Mouse (Mus musculus): ENCODE data around the gene Rad9a. TPM values are rescaled to one million over a fixed set of nuclear protein-coding genes. Genes with fewer than 3 reads are reported as not detected.

The Rad9a gene
- polyA plus RNA-seq, 2 experiments from 2014 or later: 63.6 to 83.6 TPM

DNA sequence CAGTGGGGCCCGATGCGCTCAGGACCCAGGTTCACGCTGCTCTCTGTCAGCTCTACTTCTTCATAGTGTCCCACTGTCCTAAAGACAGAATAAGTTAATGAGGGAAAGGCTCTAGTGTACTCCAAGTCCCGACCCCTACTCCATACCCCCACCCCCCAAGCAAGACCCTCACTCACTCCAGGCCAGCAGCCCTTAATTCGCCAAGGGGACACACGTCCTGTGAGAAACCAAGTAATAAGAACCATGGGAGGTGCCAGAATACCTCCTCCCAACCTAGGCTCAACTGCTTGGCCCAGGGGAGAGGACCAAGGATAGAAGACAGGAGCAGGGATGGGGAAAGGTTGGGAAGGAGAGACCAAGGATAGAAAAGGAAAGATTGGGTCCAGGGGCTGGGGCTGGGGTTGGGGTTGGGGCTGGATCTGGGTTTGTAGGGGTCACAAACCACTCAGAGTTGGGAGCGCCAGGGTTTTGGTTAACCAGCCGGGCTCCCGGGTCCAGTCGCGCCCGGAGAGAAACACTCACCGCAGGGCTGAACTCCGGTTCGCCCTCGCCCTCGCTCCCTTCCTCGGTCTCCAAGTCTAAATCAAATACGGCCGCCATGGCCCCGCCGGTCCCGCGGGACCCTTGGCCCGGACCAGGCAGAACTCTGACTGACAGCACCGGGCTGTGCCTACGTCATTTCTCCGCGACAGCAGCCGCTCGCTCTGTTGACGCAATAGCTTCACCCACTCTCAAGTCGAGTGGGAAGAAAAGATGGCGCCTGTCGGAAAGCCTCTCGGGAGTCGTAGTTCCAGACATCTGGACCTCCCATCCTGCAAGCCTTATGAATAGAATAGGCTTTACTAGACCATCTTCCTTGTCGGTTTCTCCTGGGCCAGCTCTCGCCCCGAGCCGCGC is 38.6 kb downstream of the Rad9a start, which contains the start of gene Rps6kb2:
Gene Rps6kb2 (minus strand): TSS at position 709 of the 897 bp plus-strand sequence.
- ATAC-seq: peak; percentile 98

DNA sequence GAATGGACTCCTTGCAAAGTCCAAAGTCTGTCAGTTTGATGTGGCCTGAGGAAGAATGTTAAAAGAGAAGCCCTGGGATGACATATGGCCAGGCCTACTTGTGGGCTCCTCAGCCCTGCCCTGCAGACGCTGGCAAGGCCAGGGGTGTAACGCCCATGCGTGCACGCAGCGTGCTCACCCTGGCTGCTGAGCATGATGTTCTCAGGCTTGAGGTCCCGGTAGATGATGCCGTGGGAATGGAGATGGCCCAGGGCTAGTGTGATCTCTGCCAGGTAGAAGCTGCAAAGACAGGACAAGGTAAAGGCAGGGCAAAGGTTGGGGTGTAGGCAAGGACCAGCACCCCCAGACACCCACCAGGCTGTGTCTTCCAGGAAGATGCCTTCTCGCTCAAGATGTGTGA is 42.4 kb downstream of the Rad9a start:
- no peak for ATAC-seq

DNA sequence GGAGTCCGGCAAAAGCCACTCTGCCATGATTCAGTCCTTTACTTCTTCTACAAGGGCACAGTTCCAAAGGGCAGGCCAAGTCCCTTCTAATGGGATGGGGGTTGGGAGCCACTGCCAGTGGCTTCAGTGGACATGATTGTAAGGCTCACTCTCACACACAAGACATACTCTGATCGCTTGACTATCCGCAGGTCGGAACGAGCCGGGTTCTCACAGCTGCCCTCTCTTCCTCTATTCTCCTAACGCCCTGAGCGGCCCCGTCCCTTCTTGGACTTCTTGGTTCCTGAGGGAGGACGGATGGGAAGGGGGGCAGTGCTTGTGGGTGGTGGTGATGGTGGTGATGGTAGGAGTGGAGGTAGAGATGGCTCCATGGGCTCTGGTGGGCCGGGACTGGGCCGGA is 44.7 kb downstream of the Rad9a start:
- no peak for ATAC-seq

DNA sequence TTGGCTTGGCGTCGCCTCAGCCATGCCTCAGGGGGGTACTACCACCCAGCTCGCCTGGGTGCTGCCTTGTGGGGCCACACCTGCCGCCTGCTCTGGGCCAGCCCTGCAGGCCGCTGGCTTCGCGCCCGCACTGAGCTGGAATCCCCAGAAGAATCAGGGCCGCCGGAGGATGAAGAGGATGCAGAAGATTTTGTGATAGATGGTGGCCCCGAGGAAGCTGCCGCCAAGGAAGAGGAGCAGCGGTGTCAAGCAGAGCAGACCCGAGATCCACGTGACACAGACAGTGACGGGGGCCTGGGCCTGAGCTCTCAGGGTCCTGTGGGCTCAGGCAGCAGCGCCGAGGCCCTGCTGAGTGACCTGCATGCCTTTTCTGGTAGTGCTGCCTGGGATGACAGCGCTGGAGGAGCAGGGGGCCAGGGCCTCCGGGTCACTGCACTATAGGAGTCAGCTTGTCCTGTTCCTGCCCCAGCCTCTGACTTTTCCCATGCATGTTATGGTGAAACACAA is 45.3 kb downstream of the Rad9a start:
- no peak for ATAC-seq

DNA sequence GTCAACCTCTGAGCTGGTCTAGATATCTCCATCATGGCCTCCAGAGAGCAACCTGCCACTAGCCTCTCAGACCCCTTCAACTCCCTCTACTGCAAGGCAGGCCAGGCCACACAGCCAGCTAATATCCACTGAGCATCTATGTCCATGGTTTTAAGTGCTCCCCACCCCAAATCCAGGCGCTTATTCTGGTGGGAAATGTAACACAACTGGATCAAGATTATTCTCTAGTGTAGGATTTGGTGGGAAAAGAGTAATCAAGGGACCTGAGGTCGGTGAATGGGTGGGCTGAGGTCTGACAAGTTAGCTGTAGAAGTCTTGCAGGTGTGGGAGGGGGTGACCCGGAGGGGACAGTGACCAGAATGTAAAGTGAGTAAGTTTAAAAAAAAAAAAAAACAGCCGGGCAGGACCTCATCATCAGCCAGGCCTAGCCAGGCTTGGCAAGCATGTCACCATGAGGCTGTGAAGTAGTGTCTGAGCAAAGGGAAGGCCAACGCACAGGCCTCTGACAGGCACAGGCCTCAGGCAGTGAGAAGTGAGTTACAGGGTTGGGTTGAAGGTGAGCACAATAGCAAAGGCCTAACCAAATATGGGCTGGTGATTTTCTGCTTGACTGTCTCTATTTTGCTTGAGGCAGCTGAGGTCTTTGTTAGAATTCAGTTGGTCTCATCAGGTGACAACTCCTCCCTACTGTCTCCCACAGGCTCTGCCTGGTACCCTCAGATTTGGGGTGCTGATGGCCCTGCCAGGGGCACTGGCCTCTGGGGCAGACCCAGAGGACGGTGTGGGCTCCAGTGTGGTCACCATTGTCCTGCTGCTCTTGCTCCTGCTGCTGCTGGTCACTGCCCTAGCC is 46.0 kb downstream of the Rad9a start:
- peak; percentile 36 for ATAC-seq

DNA sequence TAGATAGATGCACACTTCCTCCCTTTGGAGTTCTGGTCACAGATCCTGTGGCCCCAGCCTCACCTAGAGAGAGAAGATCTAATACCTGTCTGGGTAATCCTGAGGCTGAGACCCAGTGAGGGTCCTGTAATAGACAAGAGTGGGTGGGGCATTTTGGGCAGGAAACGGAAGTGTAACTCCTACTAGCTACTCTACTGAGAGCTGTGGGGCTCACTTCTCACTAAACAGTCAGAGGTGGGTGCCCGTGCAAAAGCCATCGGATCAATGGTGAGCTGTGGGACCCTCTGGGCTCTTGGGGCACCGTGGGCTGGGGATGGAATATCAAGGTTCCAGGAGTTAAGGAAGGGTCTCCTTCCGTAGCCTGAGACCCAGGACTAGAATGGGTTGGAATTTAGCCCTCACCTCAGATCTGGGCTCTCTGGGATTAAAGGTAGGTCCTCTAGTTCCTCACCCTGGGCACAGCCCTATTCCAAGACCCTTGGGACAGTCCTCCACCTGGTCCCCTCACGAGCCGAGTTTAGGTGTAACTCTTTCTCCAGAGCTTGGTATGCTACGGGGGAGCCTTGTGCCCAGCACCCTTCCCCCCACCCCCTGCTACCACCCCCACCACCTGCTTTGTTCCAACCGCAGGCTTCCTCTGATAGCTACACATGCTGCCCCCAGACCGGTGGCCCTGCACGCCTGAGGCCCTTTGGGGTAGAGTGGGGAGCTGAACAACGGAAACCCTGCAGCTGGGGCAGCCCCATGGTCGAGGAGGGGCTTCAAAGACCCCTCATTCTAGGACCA is 46.8 kb downstream of the Rad9a start:
- ATAC-seq: peak; percentile 84

DNA sequence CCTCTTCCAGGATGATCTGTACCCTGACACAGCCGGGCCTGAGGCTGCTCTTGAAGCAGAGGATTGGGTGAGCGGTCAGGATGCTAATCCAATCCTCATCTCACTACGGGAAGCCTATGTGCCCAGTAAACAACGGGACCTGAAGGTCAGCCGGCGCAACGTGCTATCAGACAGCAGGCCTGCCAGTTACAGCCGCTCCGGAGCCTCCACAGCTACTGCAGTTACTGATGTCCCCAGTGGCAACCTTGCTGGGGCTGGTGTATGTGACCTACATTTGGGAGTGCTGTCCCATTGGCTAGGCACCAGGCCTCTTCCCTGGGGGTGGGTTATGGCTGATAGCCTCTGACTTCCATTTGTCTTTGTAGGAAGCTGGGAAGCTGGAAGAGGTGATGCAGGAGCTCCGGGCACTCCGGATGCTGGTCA is 48.2 kb downstream of the Rad9a start, which contains the start of gene Ptprcap:
Gene Ptprcap (plus strand): TSS at position 373 of the 423 bp plus-strand sequence.
- no peak for ATAC-seq

DNA sequence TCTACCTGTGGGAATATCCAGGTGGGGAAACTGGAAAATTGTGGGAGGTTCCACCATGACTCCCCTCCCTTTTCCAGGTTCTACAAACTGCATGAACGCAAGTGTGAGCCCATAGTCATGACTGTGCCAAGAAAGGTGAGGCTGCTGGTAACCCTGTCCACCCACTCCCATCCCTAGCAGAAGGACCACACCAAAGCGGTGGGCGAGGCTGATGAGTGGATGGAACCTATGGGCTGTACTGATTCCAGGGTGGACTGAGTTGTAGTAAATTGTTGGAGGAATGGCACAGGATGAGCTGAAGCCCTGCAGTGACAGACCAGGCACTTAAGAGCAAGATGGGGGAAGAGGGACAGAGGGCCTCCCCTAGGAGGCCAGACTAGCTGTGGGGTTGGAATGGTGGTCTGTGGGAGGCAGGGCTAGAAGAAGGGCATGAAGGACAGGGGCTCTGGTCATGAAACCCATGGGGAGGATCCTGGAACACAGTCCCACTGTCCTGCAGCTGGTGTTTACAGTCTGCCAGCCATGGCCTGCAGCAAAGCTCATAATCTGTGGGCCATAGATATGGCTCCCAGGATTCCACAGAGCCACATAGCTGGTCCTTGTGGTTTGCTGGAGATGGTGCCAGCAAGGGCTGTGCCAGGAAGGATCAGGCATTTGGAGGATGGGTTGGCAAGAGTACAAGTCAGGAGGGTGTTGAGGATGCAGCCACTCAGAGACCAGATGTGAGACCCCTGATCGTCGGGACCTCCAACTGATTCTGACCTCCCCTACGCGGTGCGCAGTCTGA is 48.8 kb downstream of the Rad9a start:
- no peak for ATAC-seq

DNA sequence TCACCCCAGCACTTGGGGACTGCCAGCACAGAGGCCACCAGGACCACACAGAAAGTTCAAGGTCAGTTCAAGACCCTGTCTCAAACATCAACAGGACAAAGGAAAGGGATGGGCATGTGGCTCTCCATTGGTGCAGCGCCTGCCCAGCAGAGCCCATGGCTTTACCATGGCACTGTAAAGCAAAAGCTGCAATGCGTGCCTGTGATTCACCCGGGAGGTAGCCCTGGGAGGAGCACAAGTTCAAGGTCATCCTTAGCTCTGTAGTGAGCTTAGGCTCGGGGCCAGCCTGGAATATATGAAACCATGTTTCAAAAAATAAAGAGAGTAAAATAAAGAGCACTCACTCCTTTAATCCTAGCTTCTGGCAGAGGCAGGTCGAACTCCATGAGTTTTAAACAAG is 49.6 kb downstream of the Rad9a start:
- ATAC-seq: no peak

DNA sequence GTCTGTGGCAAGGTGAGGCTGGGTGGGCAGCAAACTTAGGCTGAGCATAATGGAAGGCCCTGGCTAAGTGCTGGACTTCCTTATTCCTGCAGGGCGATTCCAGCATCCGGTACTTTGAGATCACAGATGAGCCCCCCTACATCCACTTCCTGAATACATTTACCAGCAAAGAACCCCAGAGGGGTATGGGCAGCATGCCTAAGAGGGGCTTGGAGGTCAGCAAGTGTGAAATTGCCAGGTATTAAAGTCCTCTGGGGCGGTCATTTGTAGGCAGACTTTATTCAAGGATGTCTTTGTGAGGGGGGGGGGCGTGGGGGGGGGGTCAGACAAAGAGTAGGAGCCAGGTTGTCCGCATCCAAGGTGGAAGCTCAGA is 50.0 kb downstream of the Rad9a start:
- ATAC-seq: no peak

DNA sequence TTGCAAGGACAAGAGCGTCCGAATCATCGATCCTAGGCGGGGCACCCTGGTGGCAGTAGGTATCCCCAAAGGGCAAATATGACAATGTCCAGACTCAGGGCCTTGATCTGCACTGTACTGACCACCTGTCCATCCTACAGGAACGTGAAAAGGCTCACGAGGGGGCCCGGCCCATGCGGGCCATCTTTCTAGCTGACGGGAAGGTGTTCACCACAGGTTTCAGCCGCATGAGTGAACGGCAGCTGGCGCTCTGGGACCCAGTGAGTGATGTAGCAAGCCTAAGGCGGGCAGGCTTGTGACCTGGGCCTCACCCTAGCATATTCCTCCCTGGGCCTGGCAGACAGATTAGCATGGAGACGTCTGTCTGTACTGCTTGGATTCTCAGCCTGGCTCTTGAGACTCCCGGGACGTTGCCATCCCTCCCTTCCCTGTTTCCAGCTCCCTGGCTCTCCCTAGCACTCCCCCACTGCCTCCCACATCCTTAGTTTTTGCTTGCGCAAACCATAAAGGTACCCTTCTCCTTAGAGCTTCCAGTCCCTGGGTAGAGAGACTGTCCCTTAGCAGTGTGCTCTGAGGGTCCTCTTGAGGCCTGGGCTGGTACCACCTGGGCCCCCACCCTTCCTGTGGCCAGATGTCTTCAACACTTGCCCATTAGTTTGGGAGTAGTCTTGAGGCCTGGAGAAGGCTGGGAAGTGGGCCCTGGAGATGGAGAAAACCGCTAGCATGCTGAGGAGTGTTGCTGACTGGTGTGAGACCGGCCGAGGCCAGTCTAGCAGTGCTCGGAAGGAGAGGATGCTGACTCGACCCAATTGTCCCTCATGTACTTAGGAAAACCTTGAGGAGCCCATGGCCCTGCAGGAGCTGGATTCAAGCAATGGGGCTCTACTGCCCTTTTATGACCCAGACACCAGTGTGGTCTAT is 50.6 kb downstream of the Rad9a start:
- no peak for ATAC-seq

DNA sequence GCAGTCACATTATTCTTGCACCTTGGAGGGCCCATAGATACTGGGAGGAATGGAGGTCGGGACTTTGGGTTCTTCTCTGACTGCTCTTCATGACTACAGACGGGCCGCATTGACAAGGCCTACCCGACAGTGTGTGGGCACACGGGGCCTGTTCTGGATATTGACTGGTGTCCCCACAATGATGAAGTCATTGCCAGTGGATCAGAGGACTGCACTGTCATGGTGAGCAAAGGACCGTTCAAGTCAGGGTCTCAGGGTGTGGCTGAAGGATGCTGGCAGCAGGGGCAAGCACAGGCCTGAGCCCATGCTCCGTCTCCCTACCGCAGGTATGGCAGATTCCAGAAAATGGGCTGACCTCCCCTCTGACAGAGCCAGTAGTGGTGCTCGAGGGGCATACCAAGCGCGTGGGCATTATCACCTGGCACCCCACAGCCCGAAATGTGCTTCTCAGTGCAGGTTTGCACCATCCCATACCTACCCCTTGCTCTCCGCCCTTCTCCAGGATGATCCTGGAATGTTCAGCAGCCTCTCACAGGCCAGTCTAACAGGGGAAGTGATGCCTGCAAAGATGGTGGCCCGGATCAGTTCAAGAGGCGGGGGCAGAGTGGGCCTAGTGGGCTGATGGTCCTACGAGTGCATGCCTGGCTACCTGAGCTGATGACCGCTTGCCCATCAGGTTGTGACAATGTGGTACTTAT is 51.5 kb downstream of the Rad9a start:
- no peak for ATAC-seq

DNA sequence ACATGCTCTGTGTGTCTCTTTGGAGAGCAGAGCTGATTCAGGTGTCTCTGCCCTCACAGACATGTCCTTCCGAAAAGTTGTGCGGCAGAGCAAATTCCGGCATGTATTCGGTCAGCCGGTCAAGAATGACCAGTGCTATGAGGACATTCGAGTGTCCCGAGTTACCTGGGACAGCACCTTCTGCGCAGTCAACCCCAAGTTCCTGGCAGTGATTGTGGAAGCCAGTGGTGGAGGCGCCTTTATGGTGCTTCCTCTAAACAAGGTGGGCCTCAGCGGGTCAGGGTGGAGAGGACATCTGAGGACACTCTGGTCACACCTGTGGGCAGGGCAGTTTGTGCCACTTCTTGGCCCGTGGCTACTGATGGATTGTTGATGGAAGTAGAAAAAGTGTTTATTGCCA is 52.2 kb downstream of the Rad9a start:
- ATAC-seq: no peak

DNA sequence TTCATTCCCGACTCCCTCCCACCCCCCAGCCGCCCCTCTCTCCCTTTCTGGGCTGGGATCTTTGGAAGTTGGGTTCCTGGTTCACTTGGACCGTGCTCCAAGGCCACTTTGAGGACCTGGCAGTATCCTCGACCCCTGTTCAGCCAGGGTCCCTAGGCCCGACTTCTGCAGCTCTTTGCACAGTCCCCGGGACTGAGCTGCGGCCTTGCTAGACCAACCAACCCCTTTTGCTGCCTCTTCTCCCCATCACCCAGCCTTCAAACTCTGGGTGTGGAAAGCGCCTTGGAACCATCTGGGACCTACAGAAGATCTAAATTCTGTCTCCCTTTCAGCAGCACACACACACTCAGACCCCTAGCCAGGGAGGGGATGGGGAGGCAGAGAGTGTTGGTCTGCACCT is 52.6 kb downstream of the Rad9a start:
- no peak for ATAC-seq

DNA sequence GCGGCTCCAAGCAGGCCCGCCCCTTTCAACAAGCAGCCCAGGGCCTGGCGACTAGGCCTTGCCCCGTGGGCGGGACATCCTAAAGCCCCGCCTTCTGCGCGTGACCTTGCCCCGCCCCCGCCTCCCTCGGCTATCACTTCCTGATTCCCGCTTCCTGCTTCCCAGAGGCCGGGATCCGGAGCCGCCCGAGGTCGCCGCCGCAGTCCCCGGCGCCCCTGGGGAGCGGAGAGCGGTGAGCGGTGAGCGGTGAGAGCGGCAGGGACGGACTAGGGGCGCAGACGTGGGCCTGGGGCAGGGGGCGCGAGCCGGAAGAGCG is 53.0 kb downstream of the Rad9a start, which contains the start of gene Coro1b:
Gene Coro1b (plus strand): TSS at position 129 of the 316 bp plus-strand sequence.
- ATAC-seq: peak; percentile 98

DNA sequence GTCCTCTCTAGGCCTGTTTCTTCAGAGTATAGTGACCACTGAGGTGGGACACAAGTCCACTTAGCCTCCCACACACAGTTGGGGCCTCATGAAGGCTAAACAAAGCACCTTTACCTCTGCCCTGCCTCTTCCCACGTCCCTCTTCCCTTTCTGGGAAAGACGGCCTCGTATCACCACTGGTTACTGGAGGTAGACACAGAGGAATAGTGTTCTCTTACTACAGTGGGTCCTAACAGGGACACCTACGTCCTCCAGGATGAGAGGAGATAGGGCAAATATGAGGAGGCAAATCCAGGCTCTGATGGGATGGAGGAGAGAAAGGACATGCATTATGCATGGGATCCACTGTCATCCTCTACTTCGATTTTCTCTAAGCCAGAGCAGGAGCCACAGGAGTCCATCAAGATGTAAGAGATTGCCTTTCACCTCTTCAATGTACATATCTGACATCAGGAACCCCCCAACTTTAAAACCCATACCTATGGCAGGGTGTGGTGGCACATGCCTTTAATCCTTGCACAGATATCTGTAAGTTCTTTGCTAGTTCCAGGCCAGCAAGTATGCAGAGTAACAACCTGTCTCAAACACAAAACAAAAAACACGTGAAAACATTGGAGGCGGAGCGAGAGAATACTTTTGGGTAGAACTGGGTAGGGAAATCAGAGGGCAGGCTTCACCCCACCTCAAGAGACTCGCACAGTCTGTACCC is 53.5 kb downstream of the Rad9a start:
- ATAC-seq: no peak

DNA sequence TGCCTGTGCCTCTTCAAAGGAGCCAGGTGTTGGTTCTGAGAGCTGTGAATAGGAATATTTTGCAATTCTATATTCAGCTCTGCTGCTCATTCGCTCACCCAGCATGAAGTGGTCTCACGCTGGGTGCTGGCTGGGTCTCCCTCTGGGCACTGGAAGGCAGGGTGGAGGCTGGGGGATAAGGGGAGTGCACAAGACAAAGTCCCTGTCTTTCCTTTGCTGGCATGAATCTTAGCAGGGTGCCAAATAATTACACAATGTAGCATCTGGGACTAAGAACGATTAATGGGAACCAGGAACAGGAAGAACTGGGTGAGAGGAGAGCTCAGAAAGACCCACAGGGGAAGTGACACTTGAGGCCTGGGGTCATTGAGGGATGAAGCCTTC is 54.4 kb downstream of the Rad9a start:
- ATAC-seq: no peak

DNA sequence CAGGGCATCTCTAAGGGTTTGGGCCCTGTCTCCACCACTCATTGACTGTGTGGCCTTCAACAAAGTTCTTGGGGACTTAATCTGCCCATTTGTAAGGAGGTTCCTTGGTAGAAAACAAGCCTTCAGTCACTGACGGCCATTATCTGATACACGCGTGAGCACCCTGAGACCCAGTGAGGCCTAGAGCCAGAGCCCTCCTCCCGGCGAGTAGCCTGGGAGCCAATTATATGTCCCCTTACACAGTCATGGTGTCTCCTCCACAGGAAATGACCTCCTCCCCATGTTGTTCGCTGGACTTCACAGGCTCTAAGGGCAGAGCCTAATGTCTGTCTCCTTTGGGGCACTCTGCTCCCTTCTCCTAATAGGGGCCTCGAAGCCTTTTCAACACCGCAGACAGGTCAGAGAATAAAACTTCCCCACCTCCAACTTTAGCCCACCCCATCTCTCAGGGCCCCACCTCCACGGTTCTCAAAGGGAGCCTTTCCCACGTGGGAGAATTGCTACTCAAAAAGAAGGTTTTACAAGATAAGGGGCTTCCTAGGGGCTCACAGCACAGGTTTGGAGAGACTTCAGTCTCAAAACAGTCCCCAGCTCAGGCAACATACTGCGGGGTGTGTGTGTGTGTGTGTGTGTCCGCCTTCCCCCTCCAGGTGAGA is 55.0 kb downstream of the Rad9a start:
- ATAC-seq: no peak

DNA sequence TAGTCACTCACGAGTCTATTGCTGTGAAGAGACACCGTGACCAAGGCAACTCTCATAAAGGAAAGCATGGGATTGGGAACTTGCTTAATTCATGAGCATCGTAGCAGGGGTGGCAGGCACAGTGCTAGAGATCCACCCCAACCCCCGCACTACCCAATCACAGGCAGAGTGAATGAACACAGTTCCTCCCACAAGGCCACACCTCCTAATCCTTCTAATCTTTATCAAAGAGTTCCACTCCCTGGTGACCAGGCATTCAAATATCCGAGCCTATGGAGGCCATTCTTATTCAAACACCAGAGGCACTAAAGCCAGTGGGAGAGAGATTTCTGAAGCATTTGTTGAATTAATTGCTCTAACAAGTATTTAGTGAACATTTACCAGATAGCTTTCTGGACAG is 55.5 kb downstream of the Rad9a start:
- no peak for ATAC-seq
